Mouse (Mus musculus) left cerebral cortex, postnatal 36 days (tissue): ENCODE measurements around the gene Uchl3. TPM values are rescaled to one million over a fixed set of nuclear protein-coding genes. Genes with fewer than 3 reads are reported as not detected.

ENCODE experiments used
- DNase-seq, 2 experiments: peaks; one replicate each; pipeline ENCODE4 v3.0.0; 2021 to 2022; ENCODE audit warnings: low spot score in 2 of 2, mixed read lengths in 1 of 2
- intact Hi-C: fragments of 180-260 bp; cut with DNase I; formaldehyde crosslinking; loops from one replicate; pipeline ENCODE4 v1.15.1; 2025
- total RNA-seq, 2 experiments: library from RNA; stranded (reverse); gene quantifications; 2 replicates each; pipeline ENCODE4 v1.2.3; 2021

Uchl3 gene
- 10 to 100 TPM; 36.1 to 40.2 TPM for total RNA-seq

- peak; percentile 93 to 97 for DNase-seq
- intact Hi-C loops: loop anchor here (5.0 kb wide), 3 partner anchors 47 to 1367 kb away; partner anchors contain the start of gene Tbc1d4
Observed at GRCm38 (mm10) chr14:101653581-101654525, at the start of gene Uchl3. Uchl3 (plus strand) TSS chr14:101653967.

- DNase-seq: no peak
- intact Hi-C loops: loop anchor here (5.0 kb wide), 2 partner anchors 46 to 89 kb away; partner anchors contain the start of gene Uchl3
Observed at GRCm38 (mm10) chr14:101605843-101606242, 47.9 kb upstream of the Uchl3 start.

GRCm38 (mm10) chr14:101607631-101608518 lies 45.9 kb upstream of the Uchl3 start:
- intact Hi-C loops: loop anchor here (5.0 kb wide), 2 partner anchors 44 to 91 kb away; partner anchors contain the start of gene Uchl3
- DNase-seq: peak; percentile 17 to 19

GRCm38 (mm10) chr14:101608519-101609368 lies 45.0 kb upstream of the Uchl3 start, which contains the start of gene Tbc1d4:
Tbc1d4 (minus strand) TSS chr14:101609191.
- peak; percentile 66 to 67 for DNase-seq
- intact Hi-C loops: loop anchor here (5.0 kb wide), 2 partner anchors 44 to 91 kb away; partner anchors contain the start of gene Uchl3

GRCm38 (mm10) chr14:101610701-101611100 lies 43.1 kb upstream of the Uchl3 start:
- intact Hi-C loops: no loop called here
- no peak for DNase-seq

GRCm38 (mm10) chr14:101613206-101613605 lies 40.6 kb upstream of the Uchl3 start:
- no peak for DNase-seq
- intact Hi-C loops: no loop called here

GRCm38 (mm10) chr14:101616178-101616577 lies 37.6 kb upstream of the Uchl3 start:
- intact Hi-C loops: no loop called here
- DNase-seq: no peak

GRCm38 (mm10) chr14:101617680-101618079 lies 36.1 kb upstream of the Uchl3 start:
- intact Hi-C loops: no loop called here
- DNase-seq: no peak

- DNase-seq: no peak
- intact Hi-C loops: no loop called here
Observed at GRCm38 (mm10) chr14:101630548-101630947, 23.2 kb upstream of the Uchl3 start.

- no peak for DNase-seq
- intact Hi-C loops: no loop called here
Observed at GRCm38 (mm10) chr14:101635765-101636164, 18.0 kb upstream of the Uchl3 start.

GRCm38 (mm10) chr14:101637381-101637780 lies 16.4 kb upstream of the Uchl3 start:
- no peak for DNase-seq
- intact Hi-C loops: no loop called here

GRCm38 (mm10) chr14:101640153-101640843 lies 13.5 kb upstream of the Uchl3 start, which contains the start of gene Commd6:
Commd6 (minus strand) TSS chr14:101640686.
- intact Hi-C loops: no loop called here
- DNase-seq: peak; percentile 91 to 93

GRCm38 (mm10) chr14:101644948-101645347 lies 8.8 kb upstream of the Uchl3 start:
- DNase-seq: no peak
- intact Hi-C loops: no loop called here

- intact Hi-C loops: loop anchor here (5.0 kb wide), 3 partner anchors 43 to 1363 kb away; partner anchors contain the start of gene Tbc1d4
- no peak for DNase-seq
Observed at GRCm38 (mm10) chr14:101650551-101650950, 3.2 kb upstream of the Uchl3 start.

GRCm38 (mm10) chr14:101652571-101652970 lies 1.2 kb upstream of the Uchl3 start:
- intact Hi-C loops: loop anchor here (5.0 kb wide), 3 partner anchors 45 to 1365 kb away; partner anchors contain the start of gene Tbc1d4
- no peak for DNase-seq

GRCm38 (mm10) chr14:101654526-101654909 lies 751 bp downstream of the Uchl3 start:
- no peak for DNase-seq
- intact Hi-C loops: loop anchor here (5.0 kb wide), 3 partner anchors 47 to 1367 kb away; partner anchors contain the start of gene Tbc1d4

GRCm38 (mm10) chr14:101656307-101656706 lies 2.5 kb downstream of the Uchl3 start:
- DNase-seq: no peak
- intact Hi-C loops: no loop called here
